ENCODE assay signal across 21 mouse cellular contexts in the genomic region with DNA sequence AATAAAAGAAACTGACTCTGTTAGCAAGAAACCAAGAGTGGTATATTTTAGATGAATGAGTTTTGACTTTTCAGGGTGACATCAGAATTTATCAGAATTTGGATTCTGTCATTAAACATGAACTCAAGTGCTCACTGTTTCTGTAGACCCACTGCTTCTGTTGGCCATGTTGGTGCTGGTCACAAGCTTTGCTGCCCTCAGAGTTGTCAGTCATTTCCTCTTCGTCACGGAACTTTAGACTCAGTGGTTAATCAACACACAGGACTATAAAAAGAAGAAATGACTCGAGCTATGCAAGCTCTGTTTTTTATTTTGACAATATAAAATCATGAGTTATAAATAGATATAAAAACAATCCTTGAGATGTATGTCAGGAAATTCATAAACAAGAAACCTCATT.
DNase-seq lines count a peak whose midpoint lies in the region; ATAC-seq and TF ChIP-seq lines count a peak whose summit lies in the region.
"Had no signal": no experiment of that assay in that cellular context is flagged by ENCODE, and none has a peak within 500 bp of the region (broad histone marks: within the 10 kb centered on the region; RNA-seq: fewer than 3 reads in every experiment).

No protein-coding gene starts in this region.

- no peak overlapping the region for H3K4me2 ChIP-seq in CH12.LX (ENCODE audit: insufficient read depth, low read depth, poor library complexity, severe bottlenecking)
- no peak overlapping the region for H3K4me2 ChIP-seq in hindbrain, embryonic 14.5 days (replicated peaks)
- H3K4me2 ChIP-seq: forebrain, embryonic 13.5 days; heart, embryonic 15.5 days; hindbrain, embryonic 15.5 days; limb, embryonic 12.5 days; neural tube, embryonic 15.5 days had no signal

- no peaks in the 10 kb centered on the region for H3K79me2 ChIP-seq in CH12.LX (replicated peaks; ENCODE audit: control insufficient read depth, extremely low read depth, insufficient read depth, poor library complexity, severe bottlenecking)
- no peaks in the 10 kb centered on the region for H3K79me2 ChIP-seq in macrophage (ENCODE audit: inconsistent target)

- no peak for TF ChIP-seq CTCF in CH12.LX (conservative IDR thresholded peaks at IDR 0.05 in 1 of 2, IDR thresholded peaks at IDR 0.05 in 1 of 2; ENCODE audit: low read depth in 2 of 2, low read length in 2 of 2)

- H3K4me3 ChIP-seq in CH12.LX (replicated peaks in 1 of 3; ENCODE audit: low read depth in 2 of 3, low read length in 2 of 3, poor library complexity in 1 of 3), result no peak overlapping the region
- no peak overlapping the region for H3K4me3 ChIP-seq in macrophage (ENCODE audit: inconsistent target)
- no peak overlapping the region for H3K4me3 ChIP-seq in hindbrain, embryonic 14.5 days (replicated peaks; ENCODE audit: low read length)
- H3K4me3 ChIP-seq: forebrain, embryonic 13.5 days; gastrocnemius, adult 2 months; heart, embryonic 15.5 days; hindbrain, embryonic 15.5 days; limb, embryonic 12.5 days; neural tube, embryonic 15.5 days had no signal

- no peaks in the 10 kb centered on the region for H3K36me3 ChIP-seq in CH12.LX (replicated peaks in 1 of 2; ENCODE audit: control insufficient read depth in 1 of 2, insufficient read depth in 1 of 2, low read length in 1 of 2)
- no peaks in the 10 kb centered on the region for H3K36me3 ChIP-seq in macrophage (ENCODE audit: inconsistent target)
- H3K36me3 ChIP-seq in hindbrain, embryonic 14.5 days (replicated peaks; ENCODE audit: control insufficient read depth, insufficient read depth), result no peaks in the 10 kb centered on the region
- H3K36me3 ChIP-seq: heart, embryonic 15.5 days; hindbrain, embryonic 15.5 days; limb, embryonic 12.5 days; neural tube, embryonic 15.5 days had no signal

- in situ Hi-C loops in CH12.LX (cut with MboI; ENCODE audit: low pct_ligation_motif_present, low pct_unique_long_range_greater_than_20kb, low sequenced_read_pairs), result no loop called here

- dilution Hi-C loops in CH12.LX (cut with MboI; ENCODE audit: extremely low pct_ligation_motif_present, extremely low pct_unique_long_range_greater_than_20kb, low sequenced_read_pairs), result no loop called here

- peak; percentile 16 to 40 for DNase-seq in kidney, postnatal 25 days
- no peak for DNase-seq in kidney, postnatal 14 days
- DNase-seq in 416B (ENCODE audit: low read depth) (peak; percentile 76), CH12.LX (ENCODE audit: extremely low read depth) (peak; percentile 8)
- DNase-seq in hindbrain, embryonic 14.5 days (ENCODE audit: low spot score), result no peak
- no peak for DNase-seq in lung, adult 18-20 months
- DNase-seq: adrenal gland, postnatal 25 days; cerebellum, adult 9-10 months; gastrocnemius, adult 2 months; heart, postnatal 36 days; layer of hippocampus, postnatal 36 days; lung, postnatal 4 days; right cerebral cortex, adult 18-20 months had no signal

- TF ChIP-seq POLR2A in CH12.LX (IDR thresholded peaks at IDR 0.05; ENCODE audit: low read depth, low read length), result no peak

- TF ChIP-seq EP300 in CH12.LX (IDR thresholded peaks at IDR 0.05; ENCODE audit: low read length), result no peak

- no peak overlapping the region for H3K27ac ChIP-seq in CH12.LX (ENCODE audit: insufficient read depth, low read depth)
- peak overlapping the region; percentile 44 for H3K27ac ChIP-seq in macrophage
- H3K27ac ChIP-seq in hindbrain, embryonic 14.5 days, result no peak overlapping the region
- H3K27ac ChIP-seq: forebrain, embryonic 13.5 days; gastrocnemius, adult 2 months; heart, embryonic 15.5 days; hindbrain, embryonic 15.5 days; limb, embryonic 12.5 days; liver, embryonic 14.5 days; neural tube, embryonic 15.5 days had no signal

- H3K9ac ChIP-seq in CH12.LX (ENCODE audit: insufficient read depth, low read depth), result no peak overlapping the region
- no peak overlapping the region for H3K9ac ChIP-seq in hindbrain, embryonic 14.5 days
- H3K9ac ChIP-seq: forebrain, embryonic 13.5 days; heart, embryonic 15.5 days; hindbrain, embryonic 15.5 days; limb, embryonic 12.5 days; liver, embryonic 14.5 days; neural tube, embryonic 15.5 days had no signal

- 29% methylated on average over 3 of the region's 3 CpGs for WGBS in macrophage (ENCODE audit: missing documents)
- WGBS in hindbrain, embryonic 14.5 days, result 79% methylated on average over 3 of the region's 3 CpGs

- TF ChIP-seq RAD21 in CH12.LX (IDR thresholded peaks at IDR 0.05; ENCODE audit: low read depth, low read length), result no peak

- no peak for ATAC-seq in hindbrain, embryonic 14.5 days (ENCODE audit: low FRiP score)
- ATAC-seq: forebrain, embryonic 13.5 days; midbrain, embryonic 16.5 days had no signal

- H3K9me3 ChIP-seq in CH12.LX (replicated peaks; ENCODE audit: low read length), result no peaks in the 10 kb centered on the region
- no peaks in the 10 kb centered on the region for H3K9me3 ChIP-seq in hindbrain, embryonic 14.5 days (ENCODE audit: control insufficient read depth, low read length)
- H3K9me3 ChIP-seq: forebrain, embryonic 13.5 days; heart, embryonic 15.5 days; hindbrain, embryonic 15.5 days; limb, embryonic 12.5 days; neural tube, embryonic 15.5 days had no signal

- no peaks in the 10 kb centered on the region for H3K27me3 ChIP-seq in CH12.LX (replicated peaks)
- no peaks in the 10 kb centered on the region for H3K27me3 ChIP-seq in hindbrain, embryonic 14.5 days (ENCODE audit: control insufficient read depth, insufficient read depth, low read length)
- H3K27me3 ChIP-seq: forebrain, embryonic 13.5 days; heart, embryonic 15.5 days; hindbrain, embryonic 15.5 days; limb, embryonic 12.5 days; neural tube, embryonic 15.5 days had no signal

- 0 out of 4 replicates have a peak, but pooled peaks cover 0 to 2% of the 10 kb centered on the region in 2 experiments for H3K4me1 ChIP-seq in CH12.LX (ENCODE audit: control insufficient read depth in 1 of 2, insufficient read depth in 2 of 2)
- 0 out of 2 replicates have a peak, but pooled peaks cover 6% of the 10 kb centered on the region for H3K4me1 ChIP-seq in hindbrain, embryonic 14.5 days (replicated peaks; ENCODE audit: control insufficient read depth, insufficient read depth, low read length)
- H3K4me1 ChIP-seq: hindbrain, embryonic 15.5 days; neural tube, embryonic 15.5 days had no signal

TF ChIP-seq in CH12.LX, 34 proteins besides CTCF, POLR2A, EP300 and RAD21:
- no peak for TF ChIP-seq ELF1 (IDR thresholded peaks at IDR 0.05; ENCODE audit: low read depth, low read length)
- TF ChIP-seq TCF12 (IDR thresholded peaks at IDR 0.05; ENCODE audit: low read depth, low read length), result no peak
- TF ChIP-seq SMC3 (IDR thresholded peaks at IDR 0.05; ENCODE audit: low read depth, low read length), result no peak
- TF ChIP-seq MAFK (IDR thresholded peaks at IDR 0.05; ENCODE audit: insufficient replicate concordance, low read length), result no peak
- TF ChIP-seq IRF4 (IDR thresholded peaks at IDR 0.05; ENCODE audit: low read depth, low read length), result no peak
- no peak for TF ChIP-seq NELFE (IDR thresholded peaks at IDR 0.05; ENCODE audit: low read depth, low read length)
- no peak for TF ChIP-seq MEF2A (IDR thresholded peaks at IDR 0.05; ENCODE audit: borderline replicate concordance, low read depth, low read length)
- no peak for TF ChIP-seq POLR2AphosphoS2 (IDR thresholded peaks at IDR 0.05; ENCODE audit: low read depth, low read length)
- TF ChIP-seq MAX (IDR thresholded peaks at IDR 0.05; ENCODE audit: low read length), result no peak
- no peak for TF ChIP-seq MXI1 (IDR thresholded peaks at IDR 0.05; ENCODE audit: low read depth, low read length)
- TF ChIP-seq MAZ (IDR thresholded peaks at IDR 0.05; ENCODE audit: low read depth, low read length), result no peak
- TF ChIP-seq SIN3A (IDR thresholded peaks at IDR 0.05; ENCODE audit: low read length), result no peak
- no peak for TF ChIP-seq TBP (conservative IDR thresholded peaks at IDR 0.05; ENCODE audit: low read depth, low read length)
- no peak for TF ChIP-seq CHD2 (IDR thresholded peaks at IDR 0.05; ENCODE audit: low read length)
- no peak for TF ChIP-seq ETS1 (conservative IDR thresholded peaks at IDR 0.05; ENCODE audit: low read depth, low read length)
- no peak for TF ChIP-seq JUND (conservative IDR thresholded peaks at IDR 0.05; ENCODE audit: low read depth, low read length)
- TF ChIP-seq ZNF384 (IDR thresholded peaks at IDR 0.05; ENCODE audit: low read depth, low read length), result no peak

Comparison
In these comparisons a context has a peak if more than half of its experiments do, and no peak if none do; other contexts are left out.
1. DNase-seq: peak in kidney, postnatal 25 days (2 of 2), 416B (single experiment) and CH12.LX (single experiment); none in kidney, postnatal 14 days (single experiment), hindbrain, embryonic 14.5 days (single experiment) and lung, adult 18-20 months (0 of 2).